9 mouse cellular contexts compared by ENCODE assay signal in genomic region chr11:49202071-49202470, GRCm38 (mm10). TPM values are rescaled to one million over a fixed set of nuclear protein-coding genes. Genes with fewer than 3 reads are reported as not detected.
DNase-seq lines count a peak whose midpoint lies in the region; ATAC-seq and TF ChIP-seq lines count a peak whose summit lies in the region.
"Had no signal": no experiment of that assay in that cellular context is flagged by ENCODE, and none has a peak within 500 bp of the region (broad histone marks: within the 10 kb centered on the region; RNA-seq: fewer than 3 reads in every experiment).

No protein-coding gene starts in this region.

- no peaks in the 10 kb centered on the region for H3K27me3 ChIP-seq in heart, embryonic 10.5 days (ENCODE audit: insufficient read depth, poor library complexity, severe bottlenecking)
- no peaks in the 10 kb centered on the region for H3K27me3 ChIP-seq in C2C12 (ENCODE audit: control insufficient read depth, insufficient read depth, insufficient read length)
- no peaks in the 10 kb centered on the region for H3K27me3 ChIP-seq in forebrain, embryonic 11.5 days (ENCODE audit: control insufficient read depth, insufficient read depth, low read length)
- no peaks in the 10 kb centered on the region for H3K27me3 ChIP-seq in liver, embryonic 12.5 days (replicated peaks)

- no peaks in the 10 kb centered on the region for H3K9me3 ChIP-seq in heart, embryonic 10.5 days
- H3K9me3 ChIP-seq in forebrain, embryonic 11.5 days (ENCODE audit: control insufficient read depth, low read length): no peaks in the 10 kb centered on the region
- H3K9me3 ChIP-seq in liver, embryonic 12.5 days (replicated peaks): no peaks in the 10 kb centered on the region

- H3K4me1 ChIP-seq in heart, embryonic 10.5 days: peaks cover 17% of the 10 kb centered on the region
- peaks cover 4% of the 10 kb centered on the region for H3K4me1 ChIP-seq in forebrain, embryonic 11.5 days (replicated peaks; ENCODE audit: control insufficient read depth, insufficient read depth, low read length)
- peaks cover 43% of the 10 kb centered on the region for H3K4me1 ChIP-seq in liver, embryonic 12.5 days

- peak overlapping the region; percentile 86 for H3K4me3 ChIP-seq in heart, embryonic 10.5 days
- peak overlapping the region; percentile 68 for H3K4me3 ChIP-seq in C2C12 (ENCODE audit: insufficient read depth, poor library complexity, severe bottlenecking)
- peak overlapping the region; percentile 87 for H3K4me3 ChIP-seq in forebrain, embryonic 11.5 days (ENCODE audit: low read depth, low read length)
- peak overlapping the region; percentile 79 for H3K4me3 ChIP-seq in liver, embryonic 12.5 days

- H3K79me3 ChIP-seq in C2C12 (ENCODE audit: low read depth): peaks cover 38% of the 10 kb centered on the region

- peak overlapping the region; percentile 100 for H3K27ac ChIP-seq in heart, embryonic 10.5 days
- no peak overlapping the region for H3K27ac ChIP-seq in forebrain, embryonic 11.5 days (ENCODE audit: low read depth, low read length)
- peak overlapping the region; percentile 99 for H3K27ac ChIP-seq in liver, embryonic 12.5 days

- no peak for TF ChIP-seq CTCF in C2C12 (IDR thresholded peaks at IDR 0.05; ENCODE audit: control insufficient read depth, insufficient read depth, insufficient read length)

- intact Hi-C loops in left cerebral cortex, postnatal 4 days (cut with DNase I): no loop called here

- H3K36me3 ChIP-seq in heart, embryonic 10.5 days: peaks cover 9% of the 10 kb centered on the region; the same call in 1 of the 2 replicates
- peaks cover 9% of the 10 kb centered on the region for H3K36me3 ChIP-seq in C2C12 (ENCODE audit: control insufficient read depth, insufficient read depth)
- no peaks in the 10 kb centered on the region; the same call in 1 of the 2 replicates for H3K36me3 ChIP-seq in forebrain, embryonic 11.5 days (ENCODE audit: control insufficient read depth, insufficient read depth, low read length)
- H3K36me3 ChIP-seq in liver, embryonic 12.5 days: peaks cover 10% of the 10 kb centered on the region

- WGBS in heart, embryonic 10.5 days: 59% methylated on average over 2 of the region's 2 CpGs
- 59% methylated on average over 2 of the region's 2 CpGs for WGBS in forebrain, embryonic 11.5 days
- WGBS in liver, embryonic 12.5 days (ENCODE audit: insufficient replicate concordance): 47% methylated on average over 2 of the region's 2 CpGs

- no peak for DNase-seq in heart, embryonic 10.5 days (ENCODE audit: low spot score)
- no peak for DNase-seq in heart, adult 11 months
- DNase-seq in forebrain, embryonic 11.5 days (ENCODE audit: low spot score): no peak
- no peak for DNase-seq in frontal cortex, postnatal 14 days (ENCODE audit: low spot score in 2 of 2)
- no peak for DNase-seq in Muller cell, postnatal 12 days (ENCODE audit: inconsistent ontology term)
- DNase-seq in left cerebral cortex, postnatal 4 days: no peak

- peak overlapping the region; percentile 98; the same call in 1 of the 2 replicates for H3K9ac ChIP-seq in forebrain, embryonic 11.5 days (ENCODE audit: low read length)
- peak overlapping the region; percentile 90 for H3K9ac ChIP-seq in liver, embryonic 12.5 days

- peak overlapping the region; percentile 74 for H3K4me2 ChIP-seq in forebrain, embryonic 11.5 days (ENCODE audit: low read depth, low read length, severe bottlenecking)
- peak overlapping the region; percentile 89 for H3K4me2 ChIP-seq in liver, embryonic 12.5 days

- peaks cover 53% of the 10 kb centered on the region for H3K79me2 ChIP-seq in C2C12 (ENCODE audit: control insufficient read depth, insufficient read depth)

- peak overlapping the region; percentile 54 for H3ac ChIP-seq in C2C12 (ENCODE audit: control insufficient read depth, insufficient read length, low read depth)

- ATAC-seq in forebrain, embryonic 11.5 days (replicated peaks; ENCODE audit: low FRiP score): no peak
- ATAC-seq in liver, embryonic 12.5 days: no peak

TF ChIP-seq in C2C12, 6 proteins besides CTCF, POLR2A, EP300 and RAD21:
- TF ChIP-seq MYOG (IDR thresholded peaks at IDR 0.05; ENCODE audit: control insufficient read depth, extremely low read depth, insufficient read length): no peak
- TF ChIP-seq MYOD1 (IDR thresholded peaks at IDR 0.05; ENCODE audit: control insufficient read depth, insufficient read length, low read depth): no peak
- no peak for TF ChIP-seq USF1 (IDR thresholded peaks at IDR 0.05; ENCODE audit: low read depth)
- TF ChIP-seq FOSL1 (IDR thresholded peaks at IDR 0.05; ENCODE audit: insufficient read depth, low read length, poor library complexity, severe bottlenecking): no peak
- no peak for TF ChIP-seq CEBPB (IDR thresholded peaks at IDR 0.05; ENCODE audit: low read depth)
- no peak for TF ChIP-seq MAX (IDR thresholded peaks at IDR 0.05)

RNA-seq across cellular contexts. Expression of gene Zfp62, which starts 1.0 kb away (rescaled TPM):
- polyA plus RNA-seq in heart, embryonic 10.5 days (2016; fragmentation: Nextera tagmentation; extraction: Ambion mirVana): 32.8 and 34.6 TPM in 2 replicates
- 3.3 TPM for polyA plus RNA-seq in C2C12 (2012; fragmentation: generic; extraction: Trizol)
- 58.4 and 59.6 TPM in 2 replicates for polyA plus RNA-seq in forebrain, embryonic 11.5 days (2014; fragmentation: Nextera tagmentation; extraction: Ambion mirVana)
- 16.2 and 16.6 TPM in 2 replicates for polyA plus RNA-seq in liver, embryonic 12.5 days (2016; fragmentation: Nextera tagmentation; extraction: Ambion mirVana)
- 10 to 100 TPM; 47.3 to 50.4 TPM for total RNA-seq in left cerebral cortex, postnatal 4 days (2021)

RNA-seq across cellular contexts. Expression of gene Btnl9, which starts 15.1 kb away (rescaled TPM):
- 0.11 and 0.23 TPM in 2 replicates for polyA plus RNA-seq in heart, embryonic 10.5 days (2016; fragmentation: Nextera tagmentation; extraction: Ambion mirVana)
- polyA plus RNA-seq in C2C12 (2012; fragmentation: generic; extraction: Trizol): not detected
- polyA plus RNA-seq in forebrain, embryonic 11.5 days (2014; fragmentation: Nextera tagmentation; extraction: Ambion mirVana): 0.16 TPM in 1 of 2 replicates, not detected in the other
- polyA plus RNA-seq in liver, embryonic 12.5 days (2016; fragmentation: Nextera tagmentation; extraction: Ambion mirVana): 1.6 and 2.0 TPM in 2 replicates
- under 1 TPM; 0.40 to 0.70 TPM for total RNA-seq in left cerebral cortex, postnatal 4 days (2021)

RNA-seq across cellular contexts. Expression of gene Mgat1, which starts 41.9 kb away (rescaled TPM):
- 41.1 and 46.9 TPM in 2 replicates for polyA plus RNA-seq in heart, embryonic 10.5 days (2016; fragmentation: Nextera tagmentation; extraction: Ambion mirVana)
- polyA plus RNA-seq in C2C12 (2012; fragmentation: generic; extraction: Trizol): 44.5 TPM
- polyA plus RNA-seq in forebrain, embryonic 11.5 days (2014; fragmentation: Nextera tagmentation; extraction: Ambion mirVana): 34.6 and 37.2 TPM in 2 replicates
- 35.4 and 35.7 TPM in 2 replicates for polyA plus RNA-seq in liver, embryonic 12.5 days (2016; fragmentation: Nextera tagmentation; extraction: Ambion mirVana)
- 10 to 100 TPM; 54.4 to 58.7 TPM for total RNA-seq in left cerebral cortex, postnatal 4 days (2021)

RNA-seq across cellular contexts. Expression of gene Olfr1394, which starts 47.9 kb away (rescaled TPM):
- not detected in 2 replicates for polyA plus RNA-seq in heart, embryonic 10.5 days (2016; fragmentation: Nextera tagmentation; extraction: Ambion mirVana)
- polyA plus RNA-seq in C2C12 (2012; fragmentation: generic; extraction: Trizol): not detected
- not detected in 2 replicates for polyA plus RNA-seq in forebrain, embryonic 11.5 days (2014; fragmentation: Nextera tagmentation; extraction: Ambion mirVana)
- polyA plus RNA-seq in liver, embryonic 12.5 days (2016; fragmentation: Nextera tagmentation; extraction: Ambion mirVana): not detected in 2 replicates
- total RNA-seq in left cerebral cortex, postnatal 4 days (2021): not detected
- total RNA-seq: gastrocnemius, postnatal 4 days had no signal

RNA-seq across cellular contexts. Expression of gene Olfr1395, which starts 60.0 kb away (rescaled TPM):
- not detected in 2 replicates for polyA plus RNA-seq in heart, embryonic 10.5 days (2016; fragmentation: Nextera tagmentation; extraction: Ambion mirVana)
- not detected for polyA plus RNA-seq in C2C12 (2012; fragmentation: generic; extraction: Trizol)
- polyA plus RNA-seq in forebrain, embryonic 11.5 days (2014; fragmentation: Nextera tagmentation; extraction: Ambion mirVana): not detected in 2 replicates
- polyA plus RNA-seq in liver, embryonic 12.5 days (2016; fragmentation: Nextera tagmentation; extraction: Ambion mirVana): not detected in 2 replicates
- total RNA-seq in left cerebral cortex, postnatal 4 days (2021): not detected
- total RNA-seq: gastrocnemius, postnatal 4 days had no signal
